Mouse (Mus musculus): ENCODE measurements around the gene Shroom3. TPM values are rescaled to one million over a fixed set of nuclear protein-coding genes. Genes with fewer than 3 reads are reported as not detected.

Shroom3 gene
- polyA plus RNA-seq, 1 experiment from 2014 or later = 2.9 TPM

DNA sequence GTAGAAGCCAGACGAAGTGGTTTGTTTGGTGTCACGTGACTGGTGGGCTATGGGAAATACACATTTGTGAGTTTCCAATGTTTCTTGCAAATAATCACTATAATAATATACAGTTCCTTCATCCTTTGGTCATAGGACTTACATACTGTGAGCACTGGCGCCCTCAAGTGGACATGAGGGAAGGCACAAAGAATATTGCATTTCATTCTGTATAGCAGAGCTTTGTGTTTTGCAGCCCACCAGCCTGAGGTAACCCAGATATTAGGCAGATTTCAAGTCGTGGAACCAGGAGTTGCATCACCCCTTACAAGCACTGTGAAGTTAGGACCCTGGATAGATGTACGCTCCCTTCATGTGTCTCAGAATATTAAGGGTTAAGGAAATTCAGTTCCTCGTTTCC lies 42.7 kb downstream of the Shroom3 start:
- ATAC-seq (replicated peaks) = peak; percentile 72
- H3K9me3 ChIP-seq = no peaks in the 10 kb centered on the region
- H3K4me1 ChIP-seq = no peaks in the 10 kb centered on the region
- no peak overlapping the region for H3K4me2 ChIP-seq (replicated peaks)
- H3K36me3 ChIP-seq = no peaks in the 10 kb centered on the region
- no peak overlapping the region for H3K4me3 ChIP-seq
- WGBS = 30% methylated on average over 6 of the region's 6 CpGs
- no peak overlapping the region for H3K9ac ChIP-seq (replicated peaks)
- H3K27me3 ChIP-seq = no peaks in the 10 kb centered on the region
- no peak overlapping the region for H3K27ac ChIP-seq (replicated peaks)

DNA sequence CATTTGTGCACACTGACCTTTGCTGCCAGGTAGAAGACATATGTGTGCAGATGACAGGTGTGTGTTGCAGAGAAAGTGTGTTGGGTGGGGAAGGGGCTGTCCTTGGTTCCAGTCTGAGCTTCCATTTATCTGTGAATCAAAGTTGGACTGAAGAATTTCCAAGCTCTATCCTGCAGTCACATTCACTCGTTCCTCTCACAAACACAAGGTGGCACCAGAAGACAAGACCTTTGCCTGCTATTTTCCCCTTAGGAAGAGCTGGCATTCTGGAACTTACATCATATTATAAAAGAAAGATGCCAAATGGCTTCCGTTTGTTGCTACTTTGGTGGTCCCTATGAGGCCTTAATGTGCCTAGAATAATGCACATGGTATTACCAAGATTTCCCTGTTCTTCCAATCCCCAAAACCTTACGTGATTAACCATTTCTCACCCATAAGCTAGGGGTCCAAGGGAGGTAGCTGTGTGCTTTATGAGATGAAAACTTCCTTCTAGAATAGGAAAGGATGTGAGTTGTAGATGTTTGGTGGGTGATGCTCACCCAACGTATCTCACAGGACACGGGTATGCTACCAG lies 45.1 kb downstream of the Shroom3 start:
- no peaks in the 10 kb centered on the region for H3K36me3 ChIP-seq
- H3K4me2 ChIP-seq (replicated peaks) = no peak overlapping the region
- WGBS = 55% methylated on average over 5 of the region's 5 CpGs
- ATAC-seq (replicated peaks) = peak; percentile 64
- no peaks in the 10 kb centered on the region for H3K27me3 ChIP-seq
- H3K9ac ChIP-seq (replicated peaks) = no peak overlapping the region
- no peak overlapping the region for H3K4me3 ChIP-seq
- H3K9me3 ChIP-seq = no peaks in the 10 kb centered on the region
- H3K27ac ChIP-seq (replicated peaks) = no peak overlapping the region
- no peaks in the 10 kb centered on the region for H3K4me1 ChIP-seq

DNA sequence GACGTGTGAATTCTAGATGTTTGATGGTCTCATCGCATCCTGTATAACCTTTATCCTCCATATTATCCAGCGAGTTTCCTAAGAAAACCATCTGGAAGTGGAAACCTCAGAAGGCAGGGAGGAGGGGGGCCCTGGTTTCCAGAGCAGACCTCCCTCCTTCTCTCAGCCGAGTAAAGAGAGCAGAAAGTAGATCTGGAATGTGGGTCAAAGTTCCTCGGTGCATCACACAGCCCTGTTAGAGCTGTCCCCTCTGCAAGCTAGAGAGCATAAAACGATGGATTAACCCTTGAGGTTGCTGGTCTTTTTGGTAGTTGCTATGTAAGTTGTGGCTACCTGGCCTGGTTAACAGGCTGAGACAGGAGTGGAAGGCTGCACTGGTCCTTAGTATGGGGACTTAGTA lies 46.0 kb downstream of the Shroom3 start:
- Histone ChIP-seq H3K9ac (replicated peaks) (no peak overlapping the region), H3K4me1 (no peaks in the 10 kb centered on the region), H3K4me2 (replicated peaks) (no peak overlapping the region), H3K27ac (replicated peaks) (no peak overlapping the region), H3K27me3 (no peaks in the 10 kb centered on the region), H3K9me3 (no peaks in the 10 kb centered on the region), H3K4me3 (no peak overlapping the region), H3K36me3 (no peaks in the 10 kb centered on the region)
- no peak for ATAC-seq (replicated peaks)
- WGBS = 74% methylated on average over 6 of the region's 6 CpGs

DNA sequence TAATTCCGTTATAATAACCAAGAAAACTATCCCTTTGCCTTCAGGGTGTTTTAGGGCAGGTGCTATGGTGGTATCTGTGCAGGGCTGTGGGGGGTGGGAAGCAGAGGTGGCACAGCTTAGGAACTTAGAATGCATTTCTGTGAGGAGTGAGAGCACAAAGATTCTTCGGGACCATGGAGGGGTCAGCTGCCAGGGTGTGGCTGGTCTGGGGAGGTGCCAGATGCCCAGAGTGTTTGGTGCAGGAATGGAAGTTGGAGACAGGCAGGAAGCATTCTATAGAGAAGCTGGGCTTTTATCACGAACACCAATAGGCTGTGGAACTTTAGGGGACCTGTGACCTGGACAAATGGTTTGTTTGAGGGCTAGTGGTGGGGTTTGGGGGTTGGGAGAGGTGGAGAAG lies 58.6 kb downstream of the Shroom3 start:
- H3K27ac ChIP-seq (replicated peaks) = no peak overlapping the region
- H3K9me3 ChIP-seq = no peaks in the 10 kb centered on the region
- 79% methylated on average over 3 of the region's 3 CpGs for WGBS
- no peak overlapping the region for H3K9ac ChIP-seq (replicated peaks)
- H3K36me3 ChIP-seq = no peaks in the 10 kb centered on the region
- H3K4me1 ChIP-seq = no peaks in the 10 kb centered on the region
- no peak overlapping the region for H3K4me2 ChIP-seq (replicated peaks)
- no peak for ATAC-seq (replicated peaks)
- H3K4me3 ChIP-seq = no peak overlapping the region
- H3K27me3 ChIP-seq = no peaks in the 10 kb centered on the region

DNA sequence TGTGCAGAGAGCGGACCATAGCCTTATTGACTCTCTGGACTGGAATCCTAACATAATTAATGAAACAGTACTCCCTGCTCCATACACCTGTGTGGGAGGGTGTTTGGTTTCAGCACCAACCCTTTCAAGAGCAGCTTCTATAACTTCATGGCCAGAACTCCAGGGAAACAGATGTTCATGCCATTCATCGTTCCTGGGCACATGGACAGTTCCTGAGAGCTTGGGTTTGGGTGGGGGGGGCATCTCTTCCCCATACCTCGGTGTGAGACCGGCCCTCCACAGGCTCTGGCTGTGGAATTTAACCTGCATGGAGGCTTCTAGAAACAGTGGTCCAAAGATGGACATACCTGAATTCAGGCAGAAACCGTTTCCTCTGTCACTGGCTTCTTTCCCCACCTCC lies 59.5 kb downstream of the Shroom3 start:
- no peak for ATAC-seq (replicated peaks)
- Histone ChIP-seq H3K4me3 (no peak overlapping the region), H3K9ac (replicated peaks) (no peak overlapping the region), H3K4me2 (replicated peaks) (no peak overlapping the region), H3K27ac (replicated peaks) (no peak overlapping the region), H3K9me3 (no peaks in the 10 kb centered on the region), H3K36me3 (no peaks in the 10 kb centered on the region), H3K27me3 (no peaks in the 10 kb centered on the region), H3K4me1 (no peaks in the 10 kb centered on the region)
- 85% methylated on average over 5 of the region's 5 CpGs for WGBS

DNA sequence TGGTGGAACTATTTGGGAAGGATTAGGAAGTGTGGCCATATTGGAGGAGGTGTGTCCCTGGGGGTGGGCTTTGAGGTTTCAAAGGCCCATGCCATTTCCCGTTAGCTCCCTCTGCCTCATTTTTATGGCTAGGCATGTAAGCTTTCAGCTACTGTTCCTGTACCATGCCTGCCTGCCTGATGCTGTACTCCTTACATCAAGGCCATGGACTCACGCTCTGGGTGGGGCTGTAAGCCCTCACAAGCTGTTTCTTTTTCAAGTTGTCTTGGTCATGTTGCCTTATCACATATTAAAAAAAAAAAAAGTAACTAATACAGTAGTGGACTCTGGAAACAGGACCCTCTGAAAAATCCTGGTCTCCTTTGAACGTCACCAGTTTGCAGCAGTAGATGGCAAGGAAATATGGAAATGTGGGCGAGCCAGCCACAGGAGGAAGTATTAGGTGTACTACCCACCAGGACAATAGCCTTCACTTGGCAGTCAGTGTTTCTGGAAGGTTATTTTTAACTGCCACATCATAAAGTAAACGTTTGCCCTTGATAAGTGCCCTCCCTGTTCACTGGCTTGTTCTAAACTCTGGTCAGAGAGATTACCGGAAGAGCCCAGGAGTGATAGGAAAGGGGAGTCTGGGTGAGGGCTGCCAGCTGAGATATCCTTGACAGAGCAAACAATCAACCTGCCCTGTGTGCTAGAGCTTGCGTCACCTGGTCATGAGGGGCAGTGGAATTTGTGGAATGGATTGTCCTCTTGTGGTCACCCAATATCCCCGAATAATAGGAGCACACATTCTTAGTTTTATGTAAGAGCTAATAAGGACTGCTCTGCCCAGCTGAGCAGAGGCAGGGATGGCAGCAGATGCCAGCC lies 62.4 kb downstream of the Shroom3 start:
- Histone ChIP-seq H3K4me1 (no peaks in the 10 kb centered on the region), H3K9ac (replicated peaks) (no peak overlapping the region), H3K9me3 (no peaks in the 10 kb centered on the region), H3K27me3 (no peaks in the 10 kb centered on the region), H3K27ac (replicated peaks) (no peak overlapping the region), H3K4me3 (no peak overlapping the region), H3K36me3 (no peaks in the 10 kb centered on the region), H3K4me2 (replicated peaks) (no peak overlapping the region)
- 88% methylated on average over 8 of the region's 8 CpGs for WGBS
- no peak for ATAC-seq (replicated peaks)

DNA sequence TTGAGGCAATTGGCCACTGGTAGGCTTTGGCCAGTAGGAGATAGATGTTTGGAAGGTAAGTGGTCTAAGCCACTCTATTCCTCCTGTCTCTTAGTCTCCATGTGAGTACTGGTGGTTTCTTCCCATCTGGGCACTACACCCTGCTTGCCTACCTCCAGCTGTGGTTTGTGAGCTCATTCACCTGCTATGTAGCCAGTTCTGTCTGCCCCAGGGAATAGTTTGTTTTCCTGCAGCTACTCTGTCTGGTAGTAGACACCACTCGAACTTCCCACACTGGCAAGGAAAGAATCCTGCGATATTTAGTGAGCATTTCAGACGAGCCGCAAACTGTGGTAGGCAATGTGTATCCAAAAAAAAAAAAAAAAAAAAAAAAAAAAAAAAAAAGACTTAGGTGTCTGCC lies 68.3 kb downstream of the Shroom3 start:
- H3K27ac ChIP-seq (replicated peaks) = no peak overlapping the region
- H3K4me2 ChIP-seq (replicated peaks) = no peak overlapping the region
- H3K4me1 ChIP-seq = no peaks in the 10 kb centered on the region
- H3K36me3 ChIP-seq = no peaks in the 10 kb centered on the region
- no peaks in the 10 kb centered on the region for H3K27me3 ChIP-seq
- ATAC-seq (replicated peaks) = no peak
- 92% methylated on average over 4 of the region's 4 CpGs for WGBS
- H3K4me3 ChIP-seq = no peak overlapping the region
- H3K9ac ChIP-seq (replicated peaks) = no peak overlapping the region
- H3K9me3 ChIP-seq = no peaks in the 10 kb centered on the region

DNA sequence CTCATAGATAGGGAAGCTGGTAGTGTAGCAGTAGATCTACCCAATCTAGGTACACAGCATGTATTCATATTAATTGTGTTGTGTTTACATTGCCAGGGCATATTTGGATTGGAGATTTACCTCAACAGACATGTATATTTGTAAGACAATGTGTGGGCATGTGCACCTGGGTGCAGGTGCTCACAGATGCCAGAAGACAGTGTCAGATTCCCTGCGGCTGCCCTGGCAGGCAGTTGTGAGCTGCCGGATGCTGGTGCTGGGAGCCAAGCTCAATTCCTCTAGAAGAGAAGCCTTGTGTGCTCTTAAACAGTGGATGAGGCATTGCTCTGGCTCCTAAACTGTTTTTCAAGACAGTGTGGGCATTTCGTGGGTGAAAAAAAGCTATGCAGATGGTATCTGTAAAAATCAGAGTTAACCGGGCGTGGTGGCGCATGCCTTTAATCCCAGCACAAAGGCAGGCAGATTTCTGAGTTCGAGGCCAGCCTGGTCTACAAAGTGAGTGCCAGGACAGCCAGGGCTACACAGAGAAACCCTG lies 72.1 kb downstream of the Shroom3 start:
- Histone ChIP-seq H3K36me3 (no peaks in the 10 kb centered on the region), H3K9me3 (no peaks in the 10 kb centered on the region), H3K27ac (replicated peaks) (no peak overlapping the region), H3K9ac (replicated peaks) (no peak overlapping the region), H3K27me3 (no peaks in the 10 kb centered on the region), H3K4me3 (no peak overlapping the region), H3K4me2 (replicated peaks) (no peak overlapping the region), H3K4me1 (no peaks in the 10 kb centered on the region)
- WGBS = 85% methylated on average over 7 of the region's 7 CpGs
- ATAC-seq (replicated peaks) = no peak

DNA sequence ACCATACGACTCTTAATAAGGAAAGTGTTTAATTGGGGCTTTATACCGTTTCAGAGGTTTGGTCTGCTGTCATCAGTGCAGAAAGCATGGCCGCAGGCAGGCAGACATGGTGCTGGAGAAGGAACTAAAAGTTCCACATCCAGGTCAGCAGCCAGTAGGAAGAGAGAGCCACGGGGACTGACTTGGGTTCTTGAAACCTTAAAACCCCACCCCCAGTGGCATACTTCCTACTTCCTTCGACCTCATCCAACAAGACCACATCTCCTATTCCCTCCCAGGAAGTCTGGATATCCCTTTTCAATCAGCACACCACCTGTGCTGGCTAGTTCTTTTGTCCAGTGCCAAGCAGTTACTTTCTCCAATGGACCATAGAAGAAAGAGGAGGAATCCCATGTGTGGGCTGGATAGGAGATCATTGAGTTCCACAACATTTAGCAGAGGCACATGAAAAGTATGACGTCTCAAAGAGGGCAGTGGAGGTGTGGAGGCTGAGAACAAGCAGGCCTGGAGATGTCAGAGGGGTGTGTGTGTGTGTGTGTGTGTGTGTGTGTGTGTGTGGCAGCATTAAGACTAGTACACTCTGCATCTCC lies 76.0 kb downstream of the Shroom3 start:
- ATAC-seq (replicated peaks) = no peak
- Histone ChIP-seq H3K36me3 (no peaks in the 10 kb centered on the region), H3K27ac (replicated peaks) (no peak overlapping the region), H3K27me3 (no peaks in the 10 kb centered on the region), H3K4me2 (replicated peaks) (no peak overlapping the region), H3K4me1 (no peaks in the 10 kb centered on the region), H3K4me3 (no peak overlapping the region), H3K9ac (replicated peaks) (no peak overlapping the region), H3K9me3 (no peaks in the 10 kb centered on the region)
- 84% methylated on average over 6 of the region's 6 CpGs for WGBS

DNA sequence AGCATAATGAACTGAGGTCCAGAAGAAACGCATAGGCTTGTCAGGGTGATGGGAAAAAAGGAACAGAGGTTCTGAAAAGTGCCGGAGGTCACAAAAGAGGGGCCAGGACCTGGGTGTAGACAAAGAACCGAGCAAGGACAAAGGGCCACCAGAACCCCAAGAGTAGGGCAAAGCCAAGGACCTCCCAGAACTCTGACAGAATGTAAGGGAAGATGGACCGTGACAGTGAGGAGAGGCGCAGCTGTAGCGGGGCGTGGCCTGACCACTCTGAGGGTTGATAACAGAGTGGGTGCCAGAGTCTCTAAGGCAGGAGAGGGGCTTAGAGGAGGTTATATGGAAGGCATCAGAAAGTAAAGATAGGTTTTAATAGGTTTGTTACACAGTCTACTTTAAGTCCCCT lies 77.3 kb downstream of the Shroom3 start:
- no peaks in the 10 kb centered on the region for H3K36me3 ChIP-seq
- ATAC-seq (replicated peaks) = no peak
- WGBS = 84% methylated on average over 7 of the region's 7 CpGs
- no peaks in the 10 kb centered on the region for H3K27me3 ChIP-seq
- no peak overlapping the region for H3K9ac ChIP-seq (replicated peaks)
- H3K4me3 ChIP-seq = no peak overlapping the region
- no peaks in the 10 kb centered on the region for H3K9me3 ChIP-seq
- no peak overlapping the region for H3K4me2 ChIP-seq (replicated peaks)
- no peaks in the 10 kb centered on the region for H3K4me1 ChIP-seq
- no peak overlapping the region for H3K27ac ChIP-seq (replicated peaks)

DNA sequence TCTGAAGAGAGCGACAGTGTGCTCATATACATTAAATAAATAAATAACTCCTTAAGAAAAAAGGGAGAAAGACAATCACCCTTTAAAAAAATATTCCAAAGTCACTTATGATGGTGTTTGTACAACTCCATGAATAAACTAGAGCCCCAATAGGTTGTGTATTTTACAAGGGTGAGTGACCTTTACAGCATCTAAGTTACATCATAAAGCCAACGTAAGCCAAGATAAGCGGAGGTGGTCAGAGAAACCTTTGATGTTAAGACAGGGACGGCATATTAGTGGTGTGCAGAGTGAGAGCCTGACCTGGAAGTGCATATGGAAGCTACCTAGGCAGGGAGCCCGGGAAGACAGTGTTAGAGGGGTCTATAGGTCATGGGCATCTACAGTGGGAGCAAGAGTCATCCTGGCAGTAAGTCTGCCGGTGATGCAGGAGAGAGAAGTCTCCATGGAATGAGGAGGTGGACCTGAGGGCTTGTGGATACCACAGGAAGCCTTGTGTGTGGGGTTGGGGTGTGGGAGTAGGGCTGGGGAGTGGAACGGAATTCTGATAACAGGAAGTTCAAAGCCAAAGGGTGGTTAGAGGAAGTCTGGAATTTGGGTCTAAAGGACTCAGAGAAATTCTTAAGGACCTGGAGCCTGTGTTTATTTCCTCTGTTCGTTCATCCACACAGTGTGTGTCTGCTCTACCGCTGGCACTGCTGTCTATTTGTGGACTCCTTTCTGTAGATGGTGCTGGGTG lies 78.5 kb downstream of the Shroom3 start:
- no peaks in the 10 kb centered on the region for H3K36me3 ChIP-seq
- no peak overlapping the region for H3K4me3 ChIP-seq
- no peak overlapping the region for H3K4me2 ChIP-seq (replicated peaks)
- no peaks in the 10 kb centered on the region for H3K27me3 ChIP-seq
- H3K9me3 ChIP-seq = no peaks in the 10 kb centered on the region
- no peak overlapping the region for H3K9ac ChIP-seq (replicated peaks)
- ATAC-seq (replicated peaks) = no peak
- no peak overlapping the region for H3K27ac ChIP-seq (replicated peaks)
- WGBS = 86% methylated on average over 9 of the region's 9 CpGs
- H3K4me1 ChIP-seq = no peaks in the 10 kb centered on the region

DNA sequence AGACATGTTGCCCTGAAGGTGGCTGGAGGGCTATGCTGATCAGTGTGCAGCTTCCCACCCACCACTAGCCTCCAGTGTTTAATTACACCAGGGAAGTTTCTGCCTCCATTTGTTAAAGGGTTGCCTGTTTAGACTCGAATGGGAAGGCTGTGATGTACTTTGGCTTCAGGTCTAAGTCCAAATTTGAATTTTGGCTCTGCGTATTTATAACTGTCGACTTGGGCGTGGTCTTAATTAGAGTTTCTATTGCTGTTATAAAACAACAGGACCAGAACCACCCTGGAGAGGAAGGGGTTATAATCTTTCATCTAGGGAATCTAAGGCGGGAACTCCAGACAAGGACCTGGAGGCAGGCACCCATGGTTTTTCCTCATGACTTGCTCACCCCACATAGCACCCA lies 79.2 kb downstream of the Shroom3 start:
- Histone ChIP-seq H3K4me3 (no peak overlapping the region), H3K27me3 (no peaks in the 10 kb centered on the region), H3K36me3 (no peaks in the 10 kb centered on the region), H3K4me1 (no peaks in the 10 kb centered on the region), H3K4me2 (replicated peaks) (no peak overlapping the region), H3K9me3 (no peaks in the 10 kb centered on the region), H3K27ac (replicated peaks) (no peak overlapping the region), H3K9ac (replicated peaks) (no peak overlapping the region)
- WGBS = 91% methylated on average over 5 of the region's 5 CpGs
- no peak for ATAC-seq (replicated peaks)
